Mouse (Mus musculus) forebrain, embryonic 11.5 days (tissue): ENCODE measurements around the gene Slc39a1. TPM values are rescaled to one million over a fixed set of nuclear protein-coding genes. Genes with fewer than 3 reads are reported as not detected.
"Not testable (repeated sequence)": the region's sequence is repeated elsewhere in the genome, so short reads cannot be mapped to it uniquely, and the experiment has no call there.

Experiments used
- ATAC-seq: fragments of 200-750 bp; cut with Nextera tagmentation; replicated peaks from 2 replicates; pipeline ENCODE4 v1.8.0; 2017; ENCODE audit warnings: moderate TSS enrichment; ENCODE audit not compliant: low FRiP score
- DNase-seq: peaks from one replicate; pipeline ENCODE4 v3.0.0-alpha.2; 2017; ENCODE audit warnings: low spot score
- H3K27ac ChIP-seq: fragments of 300-500 bp; sonication (generic); 2 replicates; pipeline ENCODE4 v1.5.1; 2014; ENCODE audit warnings: low read depth, low read length
- H3K27me3 ChIP-seq: fragments of 300-500 bp; sonication (generic); 2 replicates; pipeline ENCODE4 v1.6.1; 2014; ENCODE audit warnings: mild to moderate bottlenecking, low read length, mixed read lengths; ENCODE audit not compliant: control insufficient read depth, insufficient read depth
- H3K36me3 ChIP-seq: fragments of 300-500 bp; sonication (generic); 2 replicates; pipeline ENCODE4 v1.6.1; 2014; ENCODE audit warnings: mild to moderate bottlenecking, low read length, moderate library complexity, mixed read lengths; ENCODE audit not compliant: control insufficient read depth, insufficient read depth
- H3K4me1 ChIP-seq: fragments of 300-500 bp; sonication (generic); replicated peaks from 2 replicates; pipeline ENCODE4 v1.6.1; 2014; ENCODE audit warnings: low read length, mixed read lengths; ENCODE audit not compliant: control insufficient read depth, insufficient read depth
- H3K4me2 ChIP-seq: fragments of 300-500 bp; sonication (generic); 2 replicates; pipeline ENCODE4 v1.6.1; 2014; ENCODE audit warnings: low read depth, mild to moderate bottlenecking, low read length, moderate library complexity, mixed read lengths; ENCODE audit not compliant: severe bottlenecking
- H3K4me3 ChIP-seq: fragments of 300-500 bp; sonication (generic); 2 replicates; pipeline ENCODE4 v1.5.1; 2014; ENCODE audit warnings: low read depth, low read length
- H3K9ac ChIP-seq: fragments of 300-500 bp; sonication (generic); 2 replicates; pipeline ENCODE4 v1.6.1; 2014; ENCODE audit warnings: low read length
- H3K9me3 ChIP-seq: fragments of 300-500 bp; sonication (generic); 2 replicates; pipeline ENCODE4 v1.6.1; 2016; ENCODE audit warnings: low read length, mixed read lengths; ENCODE audit not compliant: control insufficient read depth
- WGBS: fragments of 180-500 bp; shearing (Covaris S2); extraction: QIAGEN DNeasy Blood & Tissue Kit; methylation state at CpG from one replicate; pipeline ENCODE4 v1.1.7; 2014; 5-methylcytosine and 5-hydroxymethylcytosine counted together
- polyA plus RNA-seq: library from polyadenylated mRNA; unstranded; fragments of >200 nt; fragmentation: Nextera tagmentation; extraction: Ambion mirVana; gene quantifications from 2 replicates; pipeline ENCODE4 v1.2.1, GENCODE M21; 2014

Gene Slc39a1
- polyA plus RNA-seq, 1 experiment from 2014 or later: 57.5 TPM

DNA sequence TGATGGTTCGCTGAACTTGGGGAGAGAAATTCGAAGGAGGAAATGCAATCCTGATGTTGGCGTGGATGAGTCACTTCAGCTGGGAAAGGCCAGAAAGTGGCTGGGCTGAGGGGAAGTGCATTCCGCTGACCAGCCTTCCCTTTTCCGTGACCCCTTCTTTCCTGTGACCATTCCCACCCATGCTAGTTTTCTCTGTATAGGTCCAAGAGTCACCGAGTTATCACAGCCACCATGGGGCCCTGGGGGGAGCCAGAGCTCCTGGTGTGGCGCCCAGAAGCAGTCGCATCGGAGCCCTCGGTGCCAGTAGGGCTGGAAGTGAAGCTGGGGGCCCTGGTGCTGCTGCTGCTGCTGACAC, 751 bp downstream of the Slc39a1 start:
- Histone ChIP-seq H3K4me1 (peaks cover 8% of the 10 kb centered on the region), H3K27me3 (no peaks in the 10 kb centered on the region), H3K27ac (no peak overlapping the region), H3K4me2 (peak overlapping the region; percentile 96), H3K4me3 (peak overlapping the region; percentile 55), H3K9ac (peak overlapping the region; percentile 75), H3K9me3 (no peaks in the 10 kb centered on the region), H3K36me3 (no peaks in the 10 kb centered on the region; the same call in 1 of the 2 replicates)
- no peak for ATAC-seq
- no peak for DNase-seq
- 15% methylated on average over 10 of the region's 10 CpGs for WGBS

- no peak overlapping the region for H3K4me2 ChIP-seq
- peaks cover 13% of the 10 kb centered on the region for H3K4me1 ChIP-seq
- H3K36me3 ChIP-seq: no peaks in the 10 kb centered on the region; the same call in 1 of the 2 replicates
- ATAC-seq (no peak), DNase-seq (no peak)
- H3K27ac ChIP-seq: no peak overlapping the region
- 90% methylated on average over 6 of the region's 6 CpGs for WGBS
- H3K9ac ChIP-seq: no peak overlapping the region
- no peaks in the 10 kb centered on the region for H3K9me3 ChIP-seq
- H3K4me3 ChIP-seq: no peak overlapping the region
- H3K27me3 ChIP-seq: no peaks in the 10 kb centered on the region
These were observed 2.8 kb downstream of the Slc39a1 start for GRCm38 (mm10) chr3:90250791-90251190.

DNA sequence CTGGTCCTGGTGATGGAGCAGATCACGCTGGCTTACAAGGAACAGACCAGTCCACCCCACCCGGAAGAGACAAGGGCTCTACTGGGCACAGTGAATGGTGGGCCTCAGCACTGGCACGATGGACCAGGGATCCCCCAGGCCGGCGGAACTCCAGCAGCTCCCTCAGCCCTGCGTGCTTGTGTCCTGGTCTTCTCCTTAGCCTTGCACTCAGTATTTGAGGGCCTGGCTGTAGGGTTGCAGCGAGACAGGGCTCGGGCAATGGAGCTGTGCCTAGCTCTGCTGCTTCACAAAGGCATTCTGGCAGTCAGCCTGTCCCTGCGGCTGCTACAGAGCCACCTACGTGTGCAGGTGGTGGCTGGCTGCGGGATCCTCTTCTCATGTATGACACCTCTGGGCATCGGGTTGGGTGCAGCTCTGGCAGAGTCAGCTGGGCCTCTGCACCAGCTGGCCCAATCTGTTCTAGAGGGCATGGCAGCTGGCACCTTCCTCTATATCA, 3.8 kb downstream of the Slc39a1 start:
- DNase-seq, H3K4me2 ChIP-seq, H3K27ac ChIP-seq, ATAC-seq, H3K9me3 ChIP-seq, H3K9ac ChIP-seq, H3K4me3 ChIP-seq, H3K27me3 ChIP-seq, H3K36me3 ChIP-seq: not testable (repeated sequence)
- H3K4me1 ChIP-seq: peaks cover 13% of the 10 kb centered on the region
- 93% methylated on average over 8 of the region's 12 CpGs for WGBS

DNA sequence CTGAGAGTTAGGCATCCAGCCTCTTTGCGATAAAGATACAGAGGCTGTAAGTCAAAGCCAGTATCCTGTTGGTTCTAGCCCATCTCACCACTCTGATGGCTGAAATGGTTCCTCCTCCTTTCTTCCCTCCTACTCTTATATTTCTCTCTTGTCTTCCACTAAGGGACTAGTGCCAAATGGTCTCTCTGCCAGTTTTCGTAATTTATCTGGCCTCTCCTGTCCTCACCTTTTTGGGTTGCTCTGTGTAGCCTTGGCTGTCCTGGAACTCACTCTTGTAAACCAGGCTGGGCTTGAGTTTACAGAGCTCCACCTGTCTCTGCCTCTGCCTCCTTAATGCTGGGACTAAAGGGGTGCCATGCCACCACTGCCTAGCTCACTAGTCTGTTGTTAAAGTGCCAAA, 4.7 kb downstream of the Slc39a1 start:
- not testable (repeated sequence) for H3K27me3 ChIP-seq, ATAC-seq, H3K9ac ChIP-seq, H3K4me3 ChIP-seq, H3K4me2 ChIP-seq, DNase-seq, H3K9me3 ChIP-seq, H3K27ac ChIP-seq, H3K36me3 ChIP-seq
- WGBS: 98% methylated on average over 2 of the region's 2 CpGs
- peaks cover 10% of the 10 kb centered on the region for H3K4me1 ChIP-seq

DNA sequence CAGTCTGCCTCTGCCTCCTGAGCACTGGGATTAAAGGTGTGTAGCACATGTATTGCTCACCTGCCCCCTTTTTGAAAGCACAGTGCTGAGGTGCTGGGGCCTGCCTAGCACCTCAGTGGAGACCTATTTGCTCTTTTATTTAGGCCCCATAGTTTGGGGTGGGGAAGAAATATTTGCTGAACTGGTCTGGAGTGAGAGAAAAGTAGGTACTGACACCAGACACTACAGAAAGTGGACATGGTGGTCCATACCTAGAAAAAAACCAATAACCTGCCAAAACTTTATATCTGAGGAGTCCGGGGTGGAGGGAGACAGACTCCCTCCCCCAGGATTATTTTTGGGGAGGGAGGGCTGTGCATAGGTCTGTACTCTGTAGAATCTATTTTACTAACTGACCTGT, 5.2 kb downstream of the Slc39a1 start:
- H3K36me3 ChIP-seq, H3K9ac ChIP-seq, H3K4me2 ChIP-seq, H3K4me3 ChIP-seq, H3K27me3 ChIP-seq, H3K27ac ChIP-seq, DNase-seq, H3K9me3 ChIP-seq: not testable (repeated sequence)
- WGBS: 86% methylated on average over 1 of the region's 1 CpGs
- peak; percentile 3; the same call in 1 of the 2 replicates for ATAC-seq
- peaks cover 10% of the 10 kb centered on the region for H3K4me1 ChIP-seq

- Histone ChIP-seq H3K4me3 (peak within 1 kb of the TSS; percentile 86), H3K27me3 (no peaks in the 10 kb centered on the region), H3K27ac (peak within 1 kb of the TSS; percentile 78), H3K4me2 (peak within 1 kb of the TSS; percentile 84), H3K36me3 (peaks cover 4% of the 10 kb centered on the region; the same call in 1 of the 2 replicates), H3K9ac (peak within 1 kb of the TSS; percentile 84), H3K4me1 (peaks cover 6% of the 10 kb centered on the region), H3K9me3 (no peaks in the 10 kb centered on the region)
- DNase-seq: peak; percentile 97
- peak; percentile 97 for ATAC-seq
- 1% methylated on average over 40 of the region's 40 CpGs for whole genome bisulfite sequencing
These were observed 5.9 kb downstream of the Slc39a1 start, which contains the start of gene Crtc2 for GRCm38 (mm10) chr3:90253653-90254418. Gene Crtc2 (plus strand): TSS chr3:90254163.

GRCm38 (mm10) chr3:90254419-90255193, 6.6 kb downstream of the Slc39a1 start:
- peaks cover 5% of the 10 kb centered on the region for H3K4me1 ChIP-seq
- peak; percentile 74 for ATAC-seq
- no peaks in the 10 kb centered on the region for H3K9me3 ChIP-seq
- H3K36me3 ChIP-seq: peaks cover 4% of the 10 kb centered on the region; the same call in 1 of the 2 replicates
- H3K4me2 ChIP-seq: peak overlapping the region; percentile 84
- no peak for DNase-seq
- H3K4me3 ChIP-seq: peak overlapping the region; percentile 86
- H3K9ac ChIP-seq: peak overlapping the region; percentile 84
- under 1% methylated on average over 41 of the region's 41 CpGs for WGBS
- H3K27ac ChIP-seq: peak overlapping the region; percentile 78
- no peaks in the 10 kb centered on the region for H3K27me3 ChIP-seq

DNA sequence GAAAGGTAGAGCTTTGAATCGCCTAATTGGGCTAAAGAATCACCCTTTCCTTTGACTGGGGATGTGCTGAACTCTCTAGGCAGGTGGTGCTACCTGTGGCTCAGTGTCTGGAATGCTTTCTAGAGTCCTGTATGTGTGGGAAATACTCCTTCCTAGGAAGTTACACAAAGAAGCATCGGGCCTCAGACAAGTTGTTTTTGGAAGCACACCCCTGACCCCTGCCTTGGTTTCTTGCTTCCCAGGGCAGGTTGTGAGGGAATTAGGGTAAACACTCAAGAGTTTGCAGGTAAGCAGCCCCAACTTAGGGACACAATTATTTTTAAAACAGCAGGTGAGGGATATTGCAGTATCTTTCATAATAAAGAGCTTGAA, 7.2 kb downstream of the Slc39a1 start:
- DNase-seq: no peak
- peaks cover 5% of the 10 kb centered on the region for H3K4me1 ChIP-seq
- H3K27ac ChIP-seq: no peak overlapping the region
- peak overlapping the region; percentile 86 for H3K4me3 ChIP-seq
- 24% methylated on average over 2 of the region's 2 CpGs for WGBS
- no peaks in the 10 kb centered on the region for H3K27me3 ChIP-seq
- H3K9ac ChIP-seq: peak overlapping the region; percentile 84
- peak overlapping the region; percentile 84 for H3K4me2 ChIP-seq
- H3K9me3 ChIP-seq: no peaks in the 10 kb centered on the region
- ATAC-seq: no peak
- peaks cover 7% of the 10 kb centered on the region; the same call in 1 of the 2 replicates for H3K36me3 ChIP-seq
